Mouse (Mus musculus) midbrain, embryonic 16.5 days (tissue): Measurements from ENCODE around the gene Plxnd1. TPM values are rescaled to one million over a fixed set of nuclear protein-coding genes. Genes with fewer than 3 reads are reported as not detected.

ENCODE experiments used
- ATAC-seq: fragments of 200-750 bp; cut with Nextera tagmentation; 2 replicates; pipeline ENCODE4 v1.8.0; 2017; ENCODE audit warnings: moderate TSS enrichment
- H3K27ac ChIP-seq: fragments of 300-500 bp; sonication (generic); 2 replicates; pipeline ENCODE4 v1.5.1; 2014; ENCODE audit warnings: mild to moderate bottlenecking, low read length, mixed read lengths
- H3K27me3 ChIP-seq: fragments of 300-500 bp; sonication (generic); 2 replicates; pipeline ENCODE4 v1.6.1; 2014; ENCODE audit warnings: low read depth, low read length, mixed read lengths; ENCODE audit not compliant: control insufficient read depth, insufficient read depth
- H3K36me3 ChIP-seq: fragments of 300-500 bp; sonication (generic); 2 replicates; pipeline ENCODE4 v1.6.1; 2014; ENCODE audit warnings: mild to moderate bottlenecking, low read length, moderate library complexity, mixed read lengths; ENCODE audit not compliant: control insufficient read depth, insufficient read depth
- H3K4me1 ChIP-seq: fragments of 300-500 bp; sonication (generic); 2 replicates; pipeline ENCODE4 v1.6.1; 2014; ENCODE audit warnings: mild to moderate bottlenecking, low read length, mixed read lengths; ENCODE audit not compliant: control insufficient read depth, insufficient read depth
- H3K4me2 ChIP-seq: fragments of 300-500 bp; sonication (generic); 2 replicates; pipeline ENCODE4 v1.6.1; 2014; ENCODE audit warnings: mild to moderate bottlenecking, low read length, mixed read lengths
- H3K4me3 ChIP-seq: fragments of 300-500 bp; sonication (generic); 2 replicates; pipeline ENCODE4 v1.5.1; 2014; ENCODE audit warnings: low read depth, mild to moderate bottlenecking, low read length, moderate library complexity, mixed read lengths
- H3K9ac ChIP-seq: fragments of 300-500 bp; sonication (generic); 2 replicates; pipeline ENCODE4 v1.6.1; 2014; ENCODE audit warnings: low read depth, low read length, mixed read lengths
- H3K9me3 ChIP-seq: fragments of 300-500 bp; sonication (generic); replicated peaks from 2 replicates; pipeline ENCODE4 v1.6.1; 2014; ENCODE audit warnings: mild to moderate bottlenecking, low read length, mixed read lengths; ENCODE audit not compliant: control insufficient read depth, poor library complexity, severe bottlenecking
- WGBS: fragments of 180-500 bp; shearing (Covaris S2); extraction: QIAGEN DNeasy Blood & Tissue Kit; methylation state at CpG from one replicate; pipeline ENCODE4 v1.1.7; 2014; 5-methylcytosine and 5-hydroxymethylcytosine counted together
- polyA plus RNA-seq: library from polyadenylated mRNA; unstranded; fragments of >200 nt; fragmentation: Nextera tagmentation; extraction: Ambion mirVana; gene quantifications from 2 replicates; pipeline ENCODE4 v1.2.1, GENCODE M21; 2015

Gene Plxnd1
- polyA plus RNA-seq, 1 experiment from 2014 or later: 7.5 TPM

DNA sequence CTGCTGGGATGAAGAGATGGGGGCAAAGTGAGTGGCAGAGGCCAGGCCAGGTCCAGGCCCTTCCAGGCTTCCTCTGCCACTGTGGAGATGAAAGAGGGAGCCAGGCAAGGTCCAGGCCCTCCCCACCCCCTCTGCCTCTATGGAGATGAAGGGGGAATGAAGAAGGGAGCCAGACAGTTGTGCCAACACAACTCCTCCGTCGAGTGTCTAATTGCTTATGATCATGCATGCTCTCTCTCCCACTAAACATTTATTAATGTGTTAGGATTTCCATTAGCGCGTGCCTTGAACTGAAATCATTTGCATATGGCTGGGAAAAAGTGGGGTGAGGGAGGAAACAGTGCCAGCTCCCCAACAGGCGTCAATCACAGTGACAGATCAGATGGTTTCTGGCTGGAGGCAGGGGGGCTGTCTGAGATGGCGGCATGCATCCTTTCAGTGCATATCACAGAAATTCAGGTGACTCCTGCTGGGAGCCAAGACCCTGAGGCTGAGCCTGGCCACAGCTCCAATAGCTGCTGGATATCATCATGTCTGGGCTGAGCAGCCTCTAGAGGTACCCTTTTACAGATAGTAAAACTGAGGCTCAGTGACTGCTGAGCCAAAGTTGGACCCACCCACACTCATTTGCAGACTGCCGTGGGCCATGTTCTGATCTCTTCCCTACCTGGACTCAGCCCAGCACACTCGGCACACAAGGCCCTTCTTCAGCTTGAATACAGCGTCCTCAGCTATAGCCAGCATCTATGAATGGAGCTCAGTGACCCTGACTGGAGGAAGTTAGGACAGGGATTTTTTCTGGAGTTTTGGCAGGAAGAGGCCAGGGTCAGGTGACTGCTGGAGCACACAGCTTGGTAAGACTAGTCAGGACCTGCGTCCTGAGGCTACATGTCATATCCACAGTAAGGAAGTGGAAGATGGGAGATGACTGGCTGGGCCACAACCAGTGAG lies 67.2 kb downstream of the Plxnd1 start:
- no peak overlapping the region for H3K9ac ChIP-seq
- no peaks in the 10 kb centered on the region for H3K9me3 ChIP-seq
- no peaks in the 10 kb centered on the region for H3K27me3 ChIP-seq
- peak; percentile 39; the same call in 1 of the 2 replicates for ATAC-seq
- WGBS: 65% methylated on average over 10 of the region's 10 CpGs
- H3K27ac ChIP-seq: no peak overlapping the region
- H3K4me3 ChIP-seq: no peak overlapping the region
- no peak overlapping the region for H3K4me2 ChIP-seq
- peaks cover 4% of the 10 kb centered on the region; the same call in 1 of the 2 replicates for H3K4me1 ChIP-seq
- H3K36me3 ChIP-seq: no peaks in the 10 kb centered on the region

DNA sequence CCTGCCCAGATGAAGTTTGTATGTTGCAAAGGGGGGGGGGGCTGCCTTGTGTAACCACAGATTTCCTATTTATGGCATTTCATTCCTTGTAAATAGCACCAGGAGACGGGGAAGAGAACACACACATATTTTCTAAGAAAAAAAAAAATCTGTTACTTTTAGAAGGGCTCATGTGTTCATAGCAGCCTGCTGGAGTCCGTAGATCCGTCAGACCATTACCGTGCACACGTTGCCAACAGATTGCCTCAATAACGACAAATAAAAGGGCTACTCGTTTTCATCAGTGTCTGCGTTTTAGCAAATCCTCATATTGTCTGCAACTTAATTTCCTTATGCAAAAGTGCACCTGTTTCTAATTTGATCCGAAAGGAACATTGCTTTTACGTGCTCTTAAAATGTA lies 68.4 kb downstream of the Plxnd1 start:
- Histone ChIP-seq H3K36me3 (no peaks in the 10 kb centered on the region), H3K4me1 (peaks cover 4% of the 10 kb centered on the region; the same call in 1 of the 2 replicates), H3K4me2 (no peak overlapping the region), H3K27ac (no peak overlapping the region), H3K27me3 (no peaks in the 10 kb centered on the region), H3K9ac (no peak overlapping the region), H3K9me3 (no peaks in the 10 kb centered on the region), H3K4me3 (no peak overlapping the region)
- no peak for ATAC-seq
- WGBS: 69% methylated on average over 10 of the region's 10 CpGs

DNA sequence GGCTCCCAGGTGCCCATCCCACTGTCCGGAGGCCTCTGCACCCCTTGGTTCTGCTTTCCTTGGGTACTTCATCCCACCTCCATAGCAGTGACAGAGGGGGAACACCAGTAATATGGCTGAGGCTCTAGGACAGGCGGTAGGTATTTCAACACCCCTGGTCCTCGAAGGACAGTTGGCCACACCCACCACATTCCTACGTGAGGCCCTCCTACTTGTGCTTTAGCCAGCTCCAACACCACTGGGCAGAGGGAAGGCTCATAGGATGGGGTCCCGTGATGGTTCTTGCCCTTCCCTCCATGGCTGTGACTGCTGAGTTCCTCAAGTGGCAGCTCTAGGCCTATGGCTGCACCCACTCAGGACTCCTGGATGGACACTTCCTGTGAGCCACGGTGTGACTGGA lies 70.0 kb downstream of the Plxnd1 start:
- WGBS: 56% methylated on average over 6 of the region's 6 CpGs

DNA sequence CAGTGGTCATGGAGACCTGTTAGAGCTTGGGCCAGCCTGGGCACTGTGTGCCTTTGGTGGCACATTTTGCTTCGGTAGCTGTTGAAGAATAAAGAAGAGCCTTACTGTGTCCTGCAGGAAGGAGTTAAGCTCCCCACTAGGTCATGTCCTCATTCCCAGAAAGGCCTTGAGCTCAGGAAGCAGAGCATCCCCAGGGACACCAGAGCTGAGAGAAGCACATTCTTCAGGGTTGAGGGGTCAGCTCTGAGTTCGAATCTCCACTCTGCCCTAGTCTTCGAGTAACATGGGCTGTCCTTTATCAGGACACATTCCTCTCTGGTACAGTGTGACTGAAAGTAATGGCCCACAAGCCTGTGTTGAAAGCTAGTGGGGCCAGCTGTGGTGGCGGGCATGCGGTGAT lies 74.9 kb downstream of the Plxnd1 start:
- Histone ChIP-seq H3K4me1 (peaks cover 3% of the 10 kb centered on the region; the same call in 1 of the 2 replicates), H3K9ac (no peak overlapping the region), H3K27ac (no peak overlapping the region), H3K36me3 (no peaks in the 10 kb centered on the region; the same call in 1 of the 2 replicates), H3K4me3 (no peak overlapping the region), H3K9me3 (no peaks in the 10 kb centered on the region), H3K4me2 (no peak overlapping the region), H3K27me3 (no peaks in the 10 kb centered on the region)
- WGBS: 85% methylated on average over 5 of the region's 5 CpGs
- ATAC-seq: no peak

More for the DNA sequence above, 70.0 kb downstream of the Plxnd1 start:
- Histone ChIP-seq H3K4me1 (no peaks in the 10 kb centered on the region), H3K27me3 (no peaks in the 10 kb centered on the region), H3K27ac (no peak overlapping the region), H3K9me3 (no peaks in the 10 kb centered on the region), H3K4me3 (no peak overlapping the region), H3K9ac (no peak overlapping the region), H3K36me3 (no peaks in the 10 kb centered on the region), H3K4me2 (no peak overlapping the region)
- ATAC-seq: no peak

DNA sequence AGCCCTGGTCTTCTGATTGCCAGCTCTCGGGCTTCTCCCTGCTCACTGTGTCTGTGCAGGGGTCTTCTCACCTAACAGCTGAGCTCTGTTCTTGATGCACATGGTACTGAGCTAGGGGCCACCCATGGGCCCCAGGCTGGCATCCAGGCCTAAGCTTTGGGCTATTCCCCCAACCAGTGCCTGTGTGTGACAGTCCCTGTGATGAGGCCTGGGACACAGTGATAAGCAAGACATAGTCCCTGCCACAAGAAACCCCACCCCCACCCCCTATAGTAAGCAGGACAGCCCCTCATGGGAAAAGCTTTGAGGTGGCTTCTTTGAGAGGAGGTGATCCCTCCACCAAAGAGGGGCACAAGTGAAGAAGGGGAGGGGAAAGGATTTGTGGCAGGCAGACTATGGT lies 76.2 kb downstream of the Plxnd1 start:
- no peaks in the 10 kb centered on the region for H3K9me3 ChIP-seq
- H3K27ac ChIP-seq: no peak overlapping the region
- ATAC-seq: no peak
- no peak overlapping the region for H3K9ac ChIP-seq
- H3K27me3 ChIP-seq: no peaks in the 10 kb centered on the region
- 90% methylated on average over 1 of the region's 1 CpGs for WGBS
- H3K4me3 ChIP-seq: no peak overlapping the region
- no peak overlapping the region for H3K4me2 ChIP-seq
- H3K36me3 ChIP-seq: no peaks in the 10 kb centered on the region; the same call in 1 of the 2 replicates
- H3K4me1 ChIP-seq: peaks cover 5% of the 10 kb centered on the region; the same call in 1 of the 2 replicates

DNA sequence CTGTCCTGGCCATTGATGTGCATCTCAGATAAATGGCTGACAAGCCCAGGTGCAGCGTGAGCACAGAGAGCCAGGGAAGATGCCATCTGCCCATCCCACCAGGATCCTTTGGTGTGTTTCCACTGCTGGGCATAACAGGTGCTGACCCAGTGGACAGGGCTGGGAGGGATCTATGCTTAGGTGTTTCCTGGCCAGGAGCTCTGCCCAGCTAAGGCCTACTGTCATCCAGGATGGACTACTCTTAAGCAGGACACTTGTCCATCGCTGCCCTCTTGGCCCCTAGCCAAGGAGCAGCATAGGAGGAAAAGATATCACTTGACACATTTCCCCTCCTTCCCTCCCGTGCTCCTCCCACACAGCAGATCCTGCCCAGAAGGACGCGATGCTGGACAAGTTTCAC lies 78.2 kb downstream of the Plxnd1 start:
- ATAC-seq: no peak
- Histone ChIP-seq H3K27me3 (no peaks in the 10 kb centered on the region), H3K4me3 (no peak overlapping the region), H3K27ac (no peak overlapping the region), H3K36me3 (no peaks in the 10 kb centered on the region; the same call in 1 of the 2 replicates), H3K4me1 (peaks cover 5% of the 10 kb centered on the region; the same call in 1 of the 2 replicates), H3K4me2 (no peak overlapping the region), H3K9me3 (no peaks in the 10 kb centered on the region), H3K9ac (no peak overlapping the region)
- 91% methylated on average over 5 of the region's 5 CpGs for WGBS

DNA sequence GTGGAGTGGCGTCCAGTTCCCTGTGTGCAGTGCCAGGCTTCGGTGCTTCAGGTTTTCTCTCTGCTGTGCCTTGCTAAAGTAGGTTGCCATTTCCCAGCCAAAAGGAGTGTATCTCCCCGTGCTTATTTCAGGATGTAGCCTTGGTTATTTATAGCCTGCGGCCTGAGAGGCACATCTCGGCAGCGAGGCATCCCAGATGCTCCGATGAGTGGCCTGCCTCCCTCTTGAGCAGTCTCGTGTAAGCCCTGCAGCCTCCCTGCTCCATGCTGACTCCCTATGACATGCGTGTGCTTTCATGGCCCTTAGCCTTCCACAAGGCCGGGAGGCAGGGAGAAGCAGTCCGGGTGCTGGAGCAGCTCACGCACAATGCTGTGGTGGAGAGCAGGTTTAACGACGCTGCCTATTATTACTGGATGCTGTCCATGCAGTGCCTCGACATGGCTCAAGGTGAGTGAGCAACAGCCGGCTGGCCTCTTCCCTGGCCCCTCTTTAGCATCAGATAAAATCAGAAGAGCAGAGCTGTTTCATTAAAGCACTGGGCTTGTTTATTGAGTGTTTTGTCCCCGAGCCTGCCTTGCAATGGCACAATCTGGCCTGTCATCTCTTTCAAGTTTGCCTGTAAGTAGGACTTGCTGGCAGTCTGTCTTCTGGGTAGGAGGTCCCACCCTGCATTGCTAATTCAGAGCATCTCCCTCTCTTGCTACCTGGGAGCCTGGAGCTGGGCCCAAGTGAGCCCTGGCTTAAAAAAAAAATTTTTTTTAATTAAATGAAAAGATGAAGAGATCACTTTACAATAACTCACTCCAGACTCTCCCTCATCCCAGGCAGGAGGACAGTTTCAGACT lies 79.0 kb downstream of the Plxnd1 start:
- WGBS: 70% methylated on average over 17 of the region's 17 CpGs
- H3K27ac ChIP-seq: peak overlapping the region; percentile 50; the same call in 1 of the 2 replicates
- no peak overlapping the region for H3K9ac ChIP-seq
- no peak overlapping the region for H3K4me3 ChIP-seq
- no peaks in the 10 kb centered on the region for H3K9me3 ChIP-seq
- peaks cover 5% of the 10 kb centered on the region; the same call in 1 of the 2 replicates for H3K4me1 ChIP-seq
- ATAC-seq: no peak
- peaks cover under 1% of the 10 kb centered on the region; the same call in 1 of the 2 replicates for H3K36me3 ChIP-seq
- H3K4me2 ChIP-seq: no peak overlapping the region
- no peaks in the 10 kb centered on the region for H3K27me3 ChIP-seq

DNA sequence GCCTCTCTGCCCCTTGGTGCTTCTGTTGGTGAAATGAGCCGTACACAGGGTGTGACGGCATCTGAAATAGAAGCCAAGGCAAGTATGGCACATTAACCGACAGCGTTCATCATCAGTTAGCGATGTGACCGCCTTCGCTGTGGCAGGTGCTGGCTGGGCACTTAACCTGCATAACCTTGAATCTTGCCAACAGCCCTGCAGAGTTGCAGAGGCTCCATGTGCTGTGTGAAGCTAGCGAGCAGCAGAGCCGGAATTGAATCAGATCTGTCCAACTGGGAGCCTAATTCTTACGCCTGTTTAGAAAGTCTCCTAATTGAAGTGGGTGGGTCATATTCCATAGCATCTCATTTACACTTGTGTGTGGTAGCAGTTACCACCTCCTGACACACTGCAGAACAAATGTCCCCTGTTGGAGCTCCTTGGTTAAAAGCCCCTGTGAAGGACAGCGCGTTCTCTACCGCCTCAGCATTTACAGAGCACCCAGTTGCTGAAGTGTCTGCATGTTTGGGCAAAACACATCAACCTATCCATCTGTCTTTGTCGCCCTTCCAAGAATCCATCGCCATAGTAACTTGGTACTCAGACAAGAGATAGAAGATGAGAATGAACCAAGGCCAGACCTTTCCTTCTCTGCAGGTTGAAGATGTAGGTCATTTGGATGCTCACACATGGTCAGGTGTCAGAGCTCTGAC lies 80.1 kb downstream of the Plxnd1 start:
- Histone ChIP-seq H3K4me2 (no peak overlapping the region), H3K4me3 (no peak overlapping the region), H3K27me3 (no peaks in the 10 kb centered on the region), H3K9ac (no peak overlapping the region), H3K36me3 (peaks cover 4% of the 10 kb centered on the region; the same call in 1 of the 2 replicates), H3K4me1 (peaks cover 5% of the 10 kb centered on the region; the same call in 1 of the 2 replicates), H3K9me3 (no peaks in the 10 kb centered on the region), H3K27ac (peak overlapping the region; percentile 50)
- ATAC-seq: no peak
- WGBS: 82% methylated on average over 15 of the region's 15 CpGs
